Comparison of ENCODE assay signal across 25 mouse cellular contexts in genomic region chr6:13853244-13853643, GRCm38 (mm10). TPM values are rescaled to one million over a fixed set of nuclear protein-coding genes. Genes with fewer than 3 reads are reported as not detected.
DNase-seq lines count a peak whose midpoint lies in the region; ATAC-seq and TF ChIP-seq lines count a peak whose summit lies in the region.
"Had no signal": no experiment of that assay in that cellular context is flagged by ENCODE, and none has a peak within 500 bp of the region (broad histone marks: within the 10 kb centered on the region; RNA-seq: fewer than 3 reads in every experiment).

No protein-coding gene starts in this region.

- no peaks in the 10 kb centered on the region for H3K36me3 ChIP-seq in midbrain, embryonic 11.5 days (ENCODE audit: control insufficient read depth, insufficient read depth, low read length)
- H3K36me3 ChIP-seq in midbrain, embryonic 16.5 days (ENCODE audit: control insufficient read depth, insufficient read depth, low read length), result no peaks in the 10 kb centered on the region
- H3K36me3 ChIP-seq: embryonic facial prominence, embryonic 10.5 days; embryonic facial prominence, embryonic 12.5 days; forebrain, embryonic 15.5 days; G1E had no signal

- peak; percentile 57 for DNase-seq in midbrain, embryonic 11.5 days (ENCODE audit: low spot score, missing footprints)
- DNase-seq in R1 (ENCODE audit: low read depth, low spot score), result peak; percentile 38
- no peak for DNase-seq in cerebellum, adult 8-10 months
- no peak for DNase-seq in heart, postnatal 14 days
- DNase-seq in cerebellum, adult 2 months, result no peak
- DNase-seq: adrenal gland, adult 8-10 months; adrenal gland, postnatal 14 days; adrenal gland, postnatal 36 days; B cell, adult 2 months; cerebellum, adult 11-12 months; cerebellum, adult 9-10 months; cerebellum, postnatal 10 days; cerebellum, postnatal 36 days; forebrain, postnatal 0 days had no signal

- TF ChIP-seq CTCF in cerebellum, adult 2 months (IDR thresholded peaks at IDR 0.05; ENCODE audit: borderline replicate concordance, insufficient read depth, low read depth, low read length), result no peak

- H3K4me2 ChIP-seq in midbrain, embryonic 11.5 days, result no peak overlapping the region
- no peak overlapping the region for H3K4me2 ChIP-seq in midbrain, embryonic 16.5 days (ENCODE audit: low read length)
- H3K4me2 ChIP-seq: embryonic facial prominence, embryonic 12.5 days; forebrain, embryonic 13.5 days; forebrain, embryonic 15.5 days had no signal

- no peaks in the 10 kb centered on the region for H3K27me3 ChIP-seq in midbrain, embryonic 11.5 days (ENCODE audit: control insufficient read depth, insufficient read depth, low read length)
- H3K27me3 ChIP-seq in midbrain, embryonic 16.5 days (ENCODE audit: control insufficient read depth, insufficient read depth, low read depth, low read length), result no peaks in the 10 kb centered on the region
- H3K27me3 ChIP-seq in cerebellum, adult 2 months (ENCODE audit: control insufficient read depth, insufficient read depth, low read length), result no peaks in the 10 kb centered on the region
- H3K27me3 ChIP-seq: CH12.LX; embryonic facial prominence, embryonic 12.5 days; forebrain, embryonic 13.5 days; forebrain, embryonic 15.5 days had no signal

- H3K9me3 ChIP-seq in midbrain, embryonic 11.5 days (ENCODE audit: control insufficient read depth, low read length), result no peaks in the 10 kb centered on the region
- no peaks in the 10 kb centered on the region for H3K9me3 ChIP-seq in midbrain, embryonic 16.5 days (replicated peaks; ENCODE audit: control insufficient read depth, low read length, poor library complexity, severe bottlenecking)
- H3K9me3 ChIP-seq: embryonic facial prominence, embryonic 10.5 days; embryonic facial prominence, embryonic 12.5 days; forebrain, embryonic 13.5 days; forebrain, embryonic 15.5 days; G1E had no signal

- H3K27ac ChIP-seq in midbrain, embryonic 11.5 days (ENCODE audit: low read depth, low read length), result no peak overlapping the region
- H3K27ac ChIP-seq in midbrain, embryonic 16.5 days (ENCODE audit: low read length), result no peak overlapping the region
- H3K27ac ChIP-seq in cerebellum, adult 2 months (ENCODE audit: insufficient read depth, low read length), result no peak overlapping the region
- H3K27ac ChIP-seq: embryonic facial prominence, embryonic 10.5 days; embryonic facial prominence, embryonic 12.5 days; forebrain, embryonic 13.5 days; forebrain, embryonic 15.5 days had no signal

- no peak for TF ChIP-seq POLR2A in cerebellum, adult 2 months (IDR thresholded peaks at IDR 0.05; ENCODE audit: borderline replicate concordance, insufficient read depth, low read length)

- intact Hi-C loops in heart, postnatal 14 days (cut with DNase I), result no loop called here

- no peak overlapping the region for H3K9ac ChIP-seq in midbrain, embryonic 11.5 days (ENCODE audit: low read length)
- H3K9ac ChIP-seq in midbrain, embryonic 16.5 days (ENCODE audit: low read depth, low read length), result no peak overlapping the region
- H3K9ac ChIP-seq: embryonic facial prominence, embryonic 12.5 days; forebrain, embryonic 13.5 days; forebrain, embryonic 15.5 days; forebrain, postnatal 0 days had no signal

- no peak overlapping the region for H3K4me3 ChIP-seq in midbrain, embryonic 11.5 days (ENCODE audit: low read depth, low read length)
- no peak overlapping the region for H3K4me3 ChIP-seq in midbrain, embryonic 16.5 days (ENCODE audit: low read depth, low read length)
- H3K4me3 ChIP-seq in cerebellum, adult 2 months (replicated peaks; ENCODE audit: insufficient read depth, low read depth, low read length), result no peak overlapping the region
- H3K4me3 ChIP-seq: embryonic facial prominence, embryonic 10.5 days; embryonic facial prominence, embryonic 12.5 days; forebrain, embryonic 13.5 days; forebrain, embryonic 15.5 days had no signal

- 57% methylated on average over 4 of the region's 4 CpGs for WGBS in midbrain, embryonic 11.5 days
- 72% methylated on average over 4 of the region's 4 CpGs for WGBS in midbrain, embryonic 16.5 days
- 94% methylated on average over 4 of the region's 4 CpGs for WGBS in cerebellum, adult 2 months

- H3K4me1 ChIP-seq in midbrain, embryonic 11.5 days (ENCODE audit: control insufficient read depth, insufficient read depth, low read length), result no peaks in the 10 kb centered on the region
- H3K4me1 ChIP-seq in midbrain, embryonic 16.5 days (ENCODE audit: control insufficient read depth, insufficient read depth, low read length), result no peaks in the 10 kb centered on the region
- H3K4me1 ChIP-seq in cerebellum, adult 2 months (ENCODE audit: control insufficient read depth, insufficient read depth, low read length), result no peaks in the 10 kb centered on the region
- H3K4me1 ChIP-seq: embryonic facial prominence, embryonic 10.5 days; embryonic facial prominence, embryonic 12.5 days; forebrain, embryonic 13.5 days; forebrain, embryonic 15.5 days had no signal

- ATAC-seq in midbrain, embryonic 11.5 days (ENCODE audit: low FRiP score), result no peak
- no peak for ATAC-seq in midbrain, embryonic 16.5 days
- ATAC-seq in granulocyte monocyte progenitor cell, adult 5-6 weeks (replicated peaks; ENCODE audit: poor library complexity, severe bottlenecking), result peak; percentile 100
- peak; percentile 92 for ATAC-seq in megakaryocyte progenitor cell, adult 5-6 weeks (replicated peaks; ENCODE audit: poor library complexity)
- ATAC-seq: activated CD4-positive, CD25-positive, alpha-beta regulatory T cell, adult 4 months; CD4-positive, CD25-positive, alpha-beta regulatory T cell, adult 4 months; forebrain, embryonic 13.5 days; forebrain, embryonic 15.5 days; forebrain, postnatal 0 days had no signal

RNA-seq across cellular contexts. Expression of gene Gpr85, which starts 13.5 kb away (rescaled TPM):
- 26.5 and 28.0 TPM in 2 replicates for polyA plus RNA-seq in midbrain, embryonic 11.5 days (2014; fragmentation: Nextera tagmentation; extraction: Ambion mirVana)
- 121 and 122 TPM in 2 replicates for polyA plus RNA-seq in midbrain, embryonic 16.5 days (2015; fragmentation: Nextera tagmentation; extraction: Ambion mirVana)
- not detected in 2 replicates for total RNA-seq in granulocyte monocyte progenitor cell, adult 5-6 weeks (2014; fragmentation: Nextera tagmentation)
- total RNA-seq in granulocyte monocyte progenitor cell, adult 5-6 weeks (2017), result 1.2 and 2.5 TPM in 2 replicates
- total RNA-seq in megakaryocyte progenitor cell, adult 5-6 weeks (2015), result 0.44 and 1.2 TPM in 2 replicates
- total RNA-seq in megakaryocyte progenitor cell, adult 5-6 weeks (2017), result 0.41 and 0.54 TPM in 2 replicates
- under 1 TPM; 0.17 to 0.27 TPM for total RNA-seq in heart, postnatal 14 days (2021)
- 30.4 and 30.5 TPM in 2 replicates for polyA plus RNA-seq in cerebellum, adult 2 months (2012; rRNA removed)
- polyA plus RNA-seq: activated CD4-positive, CD25-positive, alpha-beta regulatory T cell, adult 4 months; G1E had no signal

RNA-seq across cellular contexts. Expression of gene 2610001J05Rik, which starts 18.1 kb away (rescaled TPM):
- 96.1 and 97.6 TPM in 2 replicates for polyA plus RNA-seq in midbrain, embryonic 11.5 days (2014; fragmentation: Nextera tagmentation; extraction: Ambion mirVana)
- 103 and 110 TPM in 2 replicates for polyA plus RNA-seq in midbrain, embryonic 16.5 days (2015; fragmentation: Nextera tagmentation; extraction: Ambion mirVana)
- total RNA-seq in granulocyte monocyte progenitor cell, adult 5-6 weeks (2014; fragmentation: Nextera tagmentation), result 55.4 and 67.5 TPM in 2 replicates
- 87.8 and 102 TPM in 2 replicates for total RNA-seq in granulocyte monocyte progenitor cell, adult 5-6 weeks (2017)
- 38.0 and 50.1 TPM in 2 replicates for total RNA-seq in megakaryocyte progenitor cell, adult 5-6 weeks (2015)
- 51.7 and 58.2 TPM in 2 replicates for total RNA-seq in megakaryocyte progenitor cell, adult 5-6 weeks (2017)
- 10 to 100 TPM; 39.1 to 41.9 TPM for total RNA-seq in heart, postnatal 14 days (2021)
- polyA plus RNA-seq in cerebellum, adult 2 months (2012; rRNA removed), result 87.2 and 103 TPM in 2 replicates

Comparison
In these comparisons a context has a peak if more than half of its experiments do, and no peak if none do; other contexts are left out.
1. ATAC-seq: peak in granulocyte monocyte progenitor cell, adult 5-6 weeks (single experiment) and megakaryocyte progenitor cell, adult 5-6 weeks (single experiment); none in midbrain, embryonic 11.5 days (single experiment) and midbrain, embryonic 16.5 days (single experiment).
2. DNase-seq: peak in midbrain, embryonic 11.5 days (single experiment) and R1 (single experiment); none in cerebellum, adult 8-10 months (single experiment), heart, postnatal 14 days (0 of 2) and cerebellum, adult 2 months (0 of 2).